Mouse (Mus musculus): Measurements from ENCODE around the gene Asf1b.
"Not testable (repeated sequence)": the region's sequence is repeated elsewhere in the genome, so short reads cannot be mapped to it uniquely, and the experiment has no call there.

Gene Asf1b

DNA sequence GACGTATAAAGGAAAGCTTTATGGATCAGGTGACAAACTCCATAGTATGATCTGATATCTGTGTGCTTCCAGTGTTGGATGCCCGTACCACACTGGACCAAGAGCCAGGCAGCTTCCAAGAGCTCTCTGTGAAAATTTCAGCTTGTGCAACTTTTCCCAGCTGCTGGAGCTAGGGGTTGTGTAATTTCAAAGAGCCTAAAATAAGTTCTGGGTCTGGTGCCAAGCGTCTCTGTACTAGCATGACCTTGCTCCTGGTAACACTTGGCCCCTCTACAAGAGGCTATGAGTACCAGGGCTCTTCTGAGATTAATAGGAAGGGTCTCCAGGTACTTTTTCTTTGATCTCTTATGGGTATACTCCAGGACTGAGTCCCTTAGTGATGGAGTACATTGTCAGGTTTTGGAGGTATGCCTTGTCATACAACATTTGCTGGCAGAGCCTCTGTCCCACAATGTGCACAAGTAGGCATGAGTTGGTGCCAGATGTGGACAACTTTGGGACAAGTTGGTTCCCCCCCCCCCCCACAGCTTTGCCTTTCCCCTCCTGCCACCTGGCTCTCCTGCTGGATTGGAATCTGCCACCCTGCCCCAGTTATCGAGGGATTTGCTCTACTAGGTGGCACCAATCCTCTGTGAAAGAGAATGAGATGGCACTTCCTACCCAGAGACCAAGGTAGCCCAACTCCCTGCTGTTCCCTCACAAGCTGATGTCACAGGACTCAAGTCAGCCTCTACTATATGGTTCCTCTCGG lies 8.9 kb downstream of the Asf1b start:
- DNase-seq: peak; percentile 65 to 71

DNA sequence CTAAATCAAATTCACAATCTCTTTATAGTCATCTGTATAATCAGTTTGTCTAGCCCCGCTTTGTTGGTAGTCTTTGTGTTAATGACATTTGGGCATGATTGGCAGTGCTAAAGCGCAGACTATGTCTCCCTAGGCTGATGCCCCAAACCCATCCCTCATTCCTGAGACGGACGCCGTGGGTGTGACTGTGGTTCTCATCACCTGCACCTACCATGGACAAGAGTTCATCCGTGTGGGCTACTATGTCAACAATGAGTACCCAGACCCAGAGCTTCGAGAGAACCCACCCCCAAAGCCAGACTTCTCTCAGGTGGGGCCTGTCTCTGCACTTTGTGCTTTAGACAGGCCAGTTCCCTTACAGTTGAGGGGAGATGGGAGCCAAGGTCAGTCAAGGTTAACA lies 12.4 kb downstream of the Asf1b start:
- DNase-seq: no peak

DNA sequence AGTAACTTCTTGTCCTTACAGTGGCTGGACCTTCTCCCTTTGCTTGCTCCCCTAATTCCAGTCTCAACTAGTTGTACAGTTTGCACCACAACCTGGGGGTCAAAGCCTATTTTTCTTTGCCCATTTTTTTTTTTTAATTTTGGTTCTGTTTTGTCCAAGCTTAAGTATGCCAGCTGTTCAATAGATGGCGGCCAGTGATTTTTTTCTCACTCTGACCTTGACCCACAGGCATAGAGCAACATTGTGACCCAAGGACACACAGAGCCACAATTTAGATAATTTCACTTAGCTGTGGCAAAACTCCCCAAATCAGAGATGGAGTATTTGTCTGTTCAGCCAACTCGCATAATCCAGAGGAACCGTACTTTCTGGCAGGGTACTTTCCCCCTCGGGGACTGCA lies 15.8 kb downstream of the Asf1b start:
- no peak for DNase-seq

DNA sequence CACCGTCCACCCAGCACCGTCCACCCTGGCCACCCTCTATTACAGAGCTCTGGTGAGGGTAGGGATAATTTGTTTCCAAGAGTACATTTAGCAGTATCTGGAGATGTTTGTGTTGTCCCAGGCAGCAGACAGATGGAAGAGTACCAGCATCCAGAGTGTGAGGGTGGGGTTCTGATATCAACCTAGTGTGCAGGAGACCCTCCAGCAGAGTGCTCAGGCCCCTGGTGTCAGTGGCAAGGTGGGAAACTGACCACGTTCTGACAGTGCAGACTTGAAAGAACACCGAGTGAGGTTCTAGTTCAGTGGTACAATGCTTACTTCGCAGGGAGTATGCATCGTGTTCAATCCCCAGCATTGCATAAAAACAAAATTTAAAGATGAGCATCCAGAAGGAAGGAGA lies 16.4 kb downstream of the Asf1b start:
- DNase-seq: no peak

DNA sequence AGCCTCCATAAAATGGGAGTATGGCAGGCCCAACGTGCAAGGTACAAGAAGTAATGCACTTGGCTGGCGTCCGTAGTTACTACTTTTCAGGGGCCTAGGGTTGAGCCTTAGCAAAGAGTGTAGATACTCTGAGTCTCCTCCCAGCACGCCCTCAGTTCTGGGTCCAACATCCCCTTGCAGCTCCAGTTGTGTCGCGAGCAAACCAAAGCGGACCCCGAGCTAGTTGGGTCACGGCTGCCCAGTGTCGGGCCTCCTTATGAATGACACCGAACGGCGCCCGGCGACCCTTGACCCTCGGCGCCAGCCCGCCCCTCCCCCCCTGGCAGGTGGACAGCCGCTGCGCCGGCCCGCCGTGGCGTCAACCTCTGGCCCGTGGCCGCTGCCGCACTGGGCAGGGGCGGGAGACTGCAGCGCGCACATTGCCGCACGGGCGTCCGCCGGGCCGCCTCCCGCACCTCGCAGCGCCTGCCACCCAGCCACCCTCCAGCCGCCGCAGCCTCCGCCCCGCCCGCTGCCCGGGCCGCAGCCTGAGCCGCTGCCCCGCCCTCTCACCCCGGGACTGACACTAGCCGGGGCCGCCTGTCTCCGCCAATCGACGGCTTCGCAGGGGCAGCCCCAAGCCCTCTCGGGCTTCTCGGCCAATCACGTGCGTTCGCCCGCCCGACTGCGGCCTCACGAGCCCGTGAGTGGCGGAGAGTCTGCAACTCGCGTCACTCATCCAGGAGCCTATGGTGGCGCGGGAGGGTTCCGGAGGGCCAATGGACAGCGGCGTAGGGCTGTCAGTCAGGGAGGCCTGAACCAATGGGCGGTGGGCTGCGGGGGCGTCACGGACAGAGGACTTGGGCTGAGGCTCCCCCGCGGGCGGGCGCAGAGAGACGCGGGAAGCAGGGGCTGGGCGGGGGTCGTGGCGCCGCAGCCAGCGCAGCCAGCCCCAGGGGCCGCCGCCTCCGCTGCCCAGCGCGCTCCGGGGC lies 17.1 kb downstream of the Asf1b start, which contains the start of gene Prkaca:
Gene Prkaca (plus strand): TSS at position 844 of the 971 bp plus-strand sequence.
- DNase-seq: peak; percentile 97 to 100

DNA sequence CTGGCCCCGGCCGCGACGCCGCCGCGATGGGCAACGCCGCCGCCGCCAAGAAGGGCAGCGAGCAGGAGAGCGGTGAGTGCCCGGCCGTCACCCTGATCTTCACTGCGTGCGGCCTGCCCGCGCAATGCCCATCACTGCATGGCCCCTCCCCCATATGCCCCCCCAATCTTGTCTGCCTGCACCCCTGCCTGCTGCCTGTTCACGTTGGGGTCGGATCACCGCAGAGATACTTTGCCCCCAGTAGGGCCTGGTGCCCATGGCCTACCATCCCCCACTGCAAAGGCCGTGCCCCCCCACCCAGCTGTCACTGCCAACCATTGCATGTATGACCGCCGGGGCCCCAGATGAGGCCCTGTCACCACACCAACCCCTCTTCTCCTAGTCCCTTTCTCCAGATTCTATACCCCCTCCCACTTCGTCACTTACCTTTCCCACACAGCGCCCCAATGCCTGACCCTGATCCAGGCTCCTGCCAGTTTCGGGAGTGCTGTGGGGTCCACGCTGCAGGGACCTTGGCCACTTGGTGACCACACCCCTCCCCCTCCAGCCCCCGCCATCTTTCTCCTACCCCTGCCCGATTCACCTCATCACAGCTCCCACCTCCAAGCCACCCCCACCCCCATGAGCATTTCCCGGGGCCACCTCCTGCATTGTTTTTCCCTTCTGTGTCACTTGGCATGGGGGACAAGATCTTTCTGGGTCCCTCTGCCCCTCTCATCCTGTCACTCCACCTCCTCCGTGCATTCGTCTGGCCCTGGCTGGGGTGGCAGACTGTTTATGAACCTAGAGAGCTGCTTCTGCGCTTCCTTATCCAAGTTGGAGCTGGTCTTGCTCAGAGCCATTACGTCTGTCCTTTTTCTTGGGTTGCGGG lies 18.1 kb downstream of the Asf1b start:
- no peak for DNase-seq

DNA sequence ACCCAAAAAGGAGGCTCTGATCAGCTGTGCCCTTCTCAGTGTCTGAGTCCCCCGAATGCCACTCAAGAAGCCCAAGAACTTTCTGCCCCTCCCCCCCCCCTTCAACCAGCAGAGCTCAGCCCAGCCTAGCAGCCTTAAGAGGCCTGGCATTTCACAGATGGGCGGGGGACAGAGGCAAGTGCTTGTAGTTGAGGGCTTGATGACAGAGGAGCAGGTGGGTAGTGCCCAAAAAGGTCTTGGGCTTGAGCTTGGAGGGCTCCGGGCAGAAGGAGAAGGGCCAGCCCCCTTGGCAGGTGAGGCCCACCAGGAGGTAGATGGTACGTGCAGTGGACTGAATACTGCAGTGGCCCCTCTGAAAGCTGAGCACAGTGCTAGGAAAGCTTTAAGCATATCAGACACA lies 19.2 kb downstream of the Asf1b start:
- peak; percentile 44 to 63 for DNase-seq

DNA sequence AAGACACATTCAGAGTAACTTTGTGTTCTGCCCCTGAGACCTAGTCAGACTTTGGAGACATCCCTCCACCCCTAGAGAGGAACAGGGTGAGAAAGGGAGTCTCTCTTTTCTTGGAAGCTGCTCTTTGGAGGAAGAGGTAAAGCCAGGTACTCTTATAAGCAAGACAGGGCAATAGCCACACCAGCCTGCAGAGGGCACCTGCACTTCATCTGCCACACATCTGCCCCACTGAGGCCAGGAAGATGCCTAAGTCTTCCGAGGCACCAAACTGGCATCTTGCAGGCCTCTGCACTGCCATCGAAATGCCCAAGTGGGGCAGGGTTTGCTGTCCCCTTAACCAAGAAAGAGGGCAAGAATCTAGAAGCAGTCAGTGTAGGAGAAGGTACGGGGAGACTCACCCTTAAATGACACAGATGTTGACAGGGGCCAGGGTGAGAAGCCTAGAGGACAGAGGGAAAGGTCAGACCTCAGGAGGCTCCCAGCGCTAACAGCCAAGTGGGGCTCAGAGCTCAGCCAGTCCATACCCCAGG lies 20.9 kb downstream of the Asf1b start:
- peak in 1 of 2 experiments; percentile 43 for DNase-seq

DNA sequence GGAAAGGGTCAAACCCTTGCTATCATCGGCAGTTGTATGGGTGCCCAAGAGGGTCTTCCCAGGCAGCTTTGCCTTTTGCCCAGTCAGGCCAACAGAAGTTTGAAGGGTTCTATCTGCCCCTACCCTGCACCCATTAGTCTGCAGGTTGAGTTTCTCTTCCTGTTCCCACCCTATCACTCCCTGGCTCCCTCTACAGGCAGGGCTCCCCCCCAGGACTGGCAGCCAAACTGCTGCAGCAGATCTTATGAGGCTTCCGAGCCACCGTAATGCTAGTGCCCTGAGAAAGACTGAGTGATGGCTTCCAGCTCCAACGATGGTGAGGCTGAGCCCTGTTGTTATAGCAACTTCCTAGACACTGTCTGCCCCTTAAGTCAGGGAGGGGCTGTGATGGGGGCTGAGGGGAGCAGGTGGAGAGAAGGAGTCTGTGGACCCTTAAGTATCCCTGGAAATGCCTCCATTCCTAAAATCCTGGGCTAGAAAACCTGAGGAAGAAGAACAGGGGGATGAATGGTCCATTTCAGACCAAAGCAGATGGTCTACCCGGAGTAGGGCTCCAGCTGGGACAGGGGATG lies 21.6 kb downstream of the Asf1b start:
- peak in 1 of 2 experiments; percentile 19 for DNase-seq

DNA sequence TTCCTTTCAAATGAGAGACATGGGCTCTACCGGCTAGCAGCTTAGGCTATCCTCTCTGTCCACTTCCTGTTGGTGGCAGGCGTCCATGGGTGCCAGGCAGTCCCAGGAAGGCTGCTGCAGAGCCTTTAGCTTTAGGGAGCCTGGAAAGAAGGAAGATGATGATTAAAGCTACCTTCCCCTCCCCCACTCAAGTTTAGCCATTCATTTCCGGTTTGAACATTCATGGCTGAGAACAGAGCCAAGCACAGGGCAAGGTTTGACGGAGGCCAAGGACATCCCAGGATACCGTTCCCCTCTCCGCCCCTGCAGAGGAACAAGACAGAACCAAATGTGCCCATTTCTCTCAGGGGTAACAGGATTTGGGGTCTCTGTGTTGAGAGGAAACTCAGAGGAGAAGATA lies 22.3 kb downstream of the Asf1b start:
- DNase-seq: peak in 1 of 2 experiments; percentile 17

DNA sequence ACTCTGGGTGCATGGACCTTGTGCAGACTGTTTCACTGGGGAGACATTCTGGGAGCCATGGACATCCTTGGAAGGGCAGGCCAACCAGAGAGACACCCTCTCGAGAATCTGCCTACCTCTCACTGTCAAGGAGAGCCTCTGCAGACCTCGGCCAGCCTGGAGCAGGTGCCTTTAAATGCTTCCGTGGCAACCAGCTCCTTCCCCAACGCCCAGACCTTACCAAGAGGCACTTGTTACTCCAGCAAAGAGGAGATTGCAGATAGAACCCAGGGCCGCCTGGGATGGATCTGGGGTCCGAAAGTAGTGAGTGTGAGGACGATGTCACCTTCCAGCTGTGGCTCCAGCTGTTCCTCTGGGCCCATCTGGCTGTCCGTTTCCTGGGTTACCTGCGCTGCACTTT lies 22.9 kb downstream of the Asf1b start:
- no peak for DNase-seq

DNA sequence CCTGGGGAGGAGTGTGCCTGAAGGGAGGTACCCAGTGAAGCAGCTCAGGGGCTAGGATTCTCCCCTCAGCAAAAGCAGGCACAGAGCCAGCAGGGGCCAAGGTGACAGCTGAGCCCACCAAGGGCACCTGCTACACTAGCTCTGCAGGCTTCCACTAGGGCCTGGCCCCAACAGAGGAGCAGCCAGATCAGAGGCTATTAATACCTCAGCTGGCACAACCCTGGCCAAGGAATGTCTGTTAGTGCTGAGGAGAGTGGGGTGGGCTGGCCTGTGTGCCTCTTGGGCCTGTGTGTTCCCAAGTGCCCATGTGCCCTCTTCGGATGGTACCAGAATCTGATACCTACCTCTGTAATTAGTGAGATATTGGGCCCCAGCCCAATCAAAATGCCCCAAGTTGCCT lies 24.9 kb downstream of the Asf1b start:
- DNase-seq: no peak

DNA sequence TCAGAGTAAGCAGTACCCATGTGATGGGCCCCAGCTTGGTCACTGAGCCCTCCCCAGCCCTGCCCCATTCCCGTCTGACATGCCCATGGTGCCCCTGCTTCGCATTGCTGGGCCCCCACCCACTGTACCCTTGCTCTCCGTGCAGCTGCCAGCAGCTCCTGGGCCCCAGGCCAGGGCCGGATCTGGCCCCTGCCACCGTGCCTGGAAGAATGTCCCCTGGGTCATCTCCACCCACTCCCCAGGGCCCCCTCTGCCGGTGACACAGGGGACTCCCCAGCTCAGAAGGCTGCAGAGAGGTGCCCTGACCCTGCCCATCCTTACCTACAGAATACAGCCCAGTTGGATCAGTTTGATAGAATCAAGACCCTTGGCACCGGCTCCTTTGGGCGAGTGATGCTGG lies 25.5 kb downstream of the Asf1b start:
- no peak for DNase-seq

DNA sequence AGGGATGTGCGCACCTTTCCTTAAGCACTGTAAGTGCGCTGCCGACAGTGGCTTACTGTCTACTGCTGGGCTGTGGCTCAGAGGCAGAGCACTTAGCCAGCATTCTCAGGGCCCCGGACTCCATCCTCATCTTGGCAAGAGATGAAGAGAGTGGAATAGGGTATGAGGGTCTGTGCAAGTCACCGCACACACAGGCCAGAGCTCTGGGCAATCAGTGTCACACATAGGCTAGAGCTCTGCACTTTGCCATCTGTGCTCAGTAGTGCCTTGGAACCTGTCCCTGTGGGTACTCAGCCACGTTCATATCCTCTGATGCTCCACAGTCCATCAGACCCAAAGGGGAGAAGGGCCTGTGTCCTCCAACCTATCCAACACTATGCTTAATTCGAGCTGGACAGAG lies 26.2 kb downstream of the Asf1b start:
- no peak for DNase-seq

DNA sequence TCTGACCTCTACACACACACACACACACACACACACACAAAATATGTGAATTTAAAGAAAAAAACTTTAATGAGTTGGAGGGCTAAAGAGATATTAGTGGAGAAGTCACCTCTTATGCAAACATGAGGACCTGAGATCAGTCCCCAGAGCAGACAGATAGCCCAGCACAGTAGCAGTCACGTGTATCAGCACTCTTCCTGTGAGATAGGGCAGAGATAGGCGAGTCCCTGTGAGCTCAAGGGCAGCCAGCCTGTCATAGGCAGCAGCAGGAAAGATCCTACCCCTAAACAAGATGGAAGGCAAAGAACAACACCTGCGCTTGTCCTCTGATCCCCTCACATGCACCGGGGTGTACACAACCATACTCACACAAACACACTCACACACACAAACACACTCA lies 27.1 kb downstream of the Asf1b start:
- DNase-seq: no peak

DNA sequence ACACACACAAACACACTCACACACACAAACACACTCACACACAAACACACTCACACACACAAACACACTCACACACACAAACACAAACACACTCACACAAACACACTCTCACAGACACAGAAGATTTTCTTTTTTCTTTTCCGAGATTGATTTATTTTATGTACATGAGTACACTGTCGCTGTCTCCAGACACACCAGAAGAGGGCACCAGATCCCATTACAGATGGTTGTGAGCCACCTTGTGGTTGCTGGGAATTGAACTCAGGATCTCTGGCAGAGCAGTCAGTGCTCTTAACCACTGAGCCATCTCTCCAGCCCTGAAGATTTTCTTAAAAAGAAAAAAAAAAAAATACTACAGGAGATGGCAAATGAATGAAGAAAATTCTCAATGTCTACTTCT lies 27.9 kb downstream of the Asf1b start:
- not testable (repeated sequence) for DNase-seq

DNA sequence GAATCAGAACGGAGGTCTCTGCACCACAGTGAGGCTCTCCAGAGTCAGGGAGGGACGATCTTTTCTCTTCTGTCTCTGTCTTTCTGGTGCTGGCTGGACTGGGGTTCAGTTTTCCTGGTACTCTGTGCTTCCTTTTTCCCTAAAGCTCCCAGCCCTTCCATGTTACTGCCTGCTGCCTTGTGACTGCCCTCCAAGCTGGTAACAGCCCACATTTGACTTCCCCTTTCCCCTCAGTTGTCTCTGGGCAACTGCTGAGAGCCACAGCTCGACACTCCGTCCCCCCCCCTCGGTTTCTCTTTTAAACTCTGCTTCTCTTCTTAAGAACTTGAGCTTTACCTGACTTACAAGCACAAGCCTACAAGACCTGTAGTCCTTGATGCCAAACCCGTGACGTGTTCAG lies 33.9 kb downstream of the Asf1b start:
- no peak for DNase-seq

DNA sequence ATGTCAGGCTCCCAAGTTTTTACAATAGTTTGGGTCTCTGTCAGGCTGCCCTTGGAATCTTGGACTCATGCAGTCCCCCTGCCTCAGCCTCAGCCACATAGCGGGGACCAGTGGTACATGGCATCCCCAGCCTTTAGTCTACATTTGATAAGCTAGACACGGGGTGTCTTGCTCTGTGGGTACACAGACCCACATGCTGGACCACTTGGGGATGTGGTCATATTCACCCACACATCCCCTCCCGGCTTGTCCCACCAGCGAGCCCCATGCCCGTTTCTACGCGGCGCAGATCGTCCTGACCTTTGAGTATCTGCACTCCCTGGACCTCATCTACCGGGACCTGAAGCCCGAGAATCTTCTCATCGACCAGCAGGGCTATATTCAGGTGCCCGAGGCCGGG lies 34.9 kb downstream of the Asf1b start:
- no peak for DNase-seq

DNA sequence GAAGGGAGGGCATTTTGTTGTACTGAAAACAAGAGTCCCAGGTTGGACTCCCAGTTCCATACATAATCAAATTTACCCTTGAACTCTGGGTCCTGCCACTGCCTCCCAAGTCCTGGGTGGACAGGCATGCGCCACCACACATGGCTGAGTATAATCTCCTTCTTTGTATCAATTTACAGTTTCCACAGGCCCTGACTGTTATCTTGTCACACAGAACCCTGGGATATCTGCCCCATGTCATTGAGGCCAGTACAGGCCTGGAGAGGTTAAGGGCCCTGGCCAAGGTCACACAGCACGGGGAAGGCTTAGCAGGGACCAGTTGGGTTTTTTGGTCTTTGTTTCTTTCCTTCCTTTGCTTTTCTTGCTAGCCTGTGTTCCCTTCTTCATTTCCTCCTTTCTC lies 37.2 kb downstream of the Asf1b start:
- DNase-seq: no peak

DNA sequence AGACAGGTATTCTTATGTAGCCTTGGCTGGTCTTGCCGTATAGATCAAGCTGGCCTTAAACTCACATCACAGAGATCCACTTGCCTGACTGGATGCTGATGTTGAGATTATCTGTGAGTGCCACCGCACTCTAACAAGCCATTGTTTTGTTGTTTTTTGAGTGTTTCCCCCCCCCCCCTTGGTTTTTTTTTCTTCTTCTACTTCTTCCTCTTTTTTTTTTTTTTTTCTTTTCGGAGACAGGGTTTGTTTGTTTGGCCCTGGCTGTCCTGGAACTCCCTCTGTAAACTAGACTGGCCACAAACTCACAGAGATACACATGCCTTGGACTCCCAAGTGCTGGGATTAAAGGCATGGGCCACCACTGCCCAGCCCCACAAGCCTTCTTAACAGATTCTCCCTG lies 38.7 kb downstream of the Asf1b start:
- no peak for DNase-seq

DNA sequence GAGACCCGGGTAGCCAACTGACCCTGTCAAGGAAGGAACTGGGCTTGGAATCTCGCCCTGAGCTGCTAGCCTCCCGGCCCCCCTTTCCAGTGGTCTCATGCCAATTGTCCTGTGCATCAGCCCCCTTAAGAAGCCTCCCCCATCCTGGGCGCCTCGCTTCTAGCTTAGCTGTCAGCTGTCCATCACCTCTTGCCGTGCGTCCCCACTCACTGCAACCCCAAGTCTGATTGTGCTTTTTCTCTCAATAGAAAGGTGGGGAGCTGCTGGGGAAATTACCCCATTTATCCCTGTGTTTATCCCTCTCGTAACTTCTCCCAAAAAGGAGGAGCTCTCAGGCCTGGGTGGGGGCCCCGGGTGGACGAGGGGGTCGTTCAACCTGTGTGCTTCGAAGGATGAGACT lies 40.7 kb downstream of the Asf1b start:
- no peak for DNase-seq
